Mouse (Mus musculus) cerebellum, postnatal 4 days (tissue): ENCODE data around the gene Serpinb6c.
"Not testable (repeated sequence)": the region's sequence is repeated elsewhere in the genome, so short reads cannot be mapped to it uniquely, and the experiment has no call there.

Source experiments
- DNase-seq, 2 experiments: peaks; one replicate each; pipeline ENCODE4 v3.0.0; 2022; ENCODE audit warnings: low spot score in 2 of 2, mixed read lengths in 1 of 2

Serpinb6c gene

DNA sequence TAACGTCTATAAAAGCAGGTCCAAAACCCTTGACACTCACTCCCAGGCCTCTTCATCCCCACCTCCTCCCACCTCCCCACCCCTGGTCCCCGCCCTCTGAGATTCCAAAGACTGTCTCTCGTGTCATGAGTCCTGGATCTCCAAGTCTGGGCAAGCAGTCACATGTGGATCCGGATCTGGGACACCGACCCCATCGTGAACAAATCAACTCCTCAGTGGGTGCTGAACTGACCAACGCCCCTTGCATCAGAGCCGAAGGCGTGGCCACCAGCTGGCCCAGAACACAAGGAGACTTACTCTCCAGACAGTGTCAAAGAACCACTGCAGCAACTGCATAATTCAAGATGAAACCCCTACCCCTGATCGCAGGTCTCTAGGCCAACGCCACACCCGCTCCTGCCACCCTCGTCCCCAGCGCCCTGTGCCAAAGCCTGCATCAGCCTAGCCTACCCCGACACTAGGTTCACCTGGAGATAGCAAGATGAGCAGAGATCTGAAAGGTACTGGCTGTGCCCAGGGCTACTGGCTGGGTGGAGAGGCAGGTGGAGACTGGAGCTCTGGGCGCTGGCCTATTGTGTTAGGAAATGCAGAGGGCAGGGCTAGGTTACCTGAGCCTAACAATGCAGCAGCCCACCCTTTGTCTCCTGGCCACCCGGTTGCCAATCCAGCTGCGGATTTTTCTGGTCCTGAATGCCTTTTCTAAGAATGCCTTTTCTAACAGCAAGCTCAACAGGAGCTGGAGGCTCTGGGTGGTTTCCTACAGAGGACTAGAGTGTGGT, at the start of gene Serpinb6c:
Gene Serpinb6c, minus strand, starts transcription at position 533 of the 779 bp plus-strand sequence.
- DNase-seq, result no peak

DNA sequence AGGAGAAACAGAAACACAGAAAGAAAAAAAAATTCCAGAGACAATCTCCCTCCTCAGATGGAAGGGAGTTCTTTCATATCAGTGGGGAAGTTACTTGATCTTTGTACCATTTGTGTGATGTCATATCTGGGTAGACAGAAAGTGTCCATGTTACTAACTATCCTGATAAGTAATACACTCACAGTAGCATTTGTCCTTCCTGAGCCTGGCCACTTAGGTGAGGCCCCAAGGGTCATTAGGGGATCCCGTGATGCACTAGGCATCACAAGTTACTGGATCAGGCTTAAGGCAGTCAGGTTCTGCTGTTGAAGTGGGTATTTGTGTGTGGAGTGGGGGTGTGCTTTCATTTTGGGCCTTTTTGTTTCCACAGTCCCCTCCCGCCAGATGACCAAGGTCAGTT, 47.4 kb upstream of the Serpinb6c start:
- DNase-seq, result no peak

DNA sequence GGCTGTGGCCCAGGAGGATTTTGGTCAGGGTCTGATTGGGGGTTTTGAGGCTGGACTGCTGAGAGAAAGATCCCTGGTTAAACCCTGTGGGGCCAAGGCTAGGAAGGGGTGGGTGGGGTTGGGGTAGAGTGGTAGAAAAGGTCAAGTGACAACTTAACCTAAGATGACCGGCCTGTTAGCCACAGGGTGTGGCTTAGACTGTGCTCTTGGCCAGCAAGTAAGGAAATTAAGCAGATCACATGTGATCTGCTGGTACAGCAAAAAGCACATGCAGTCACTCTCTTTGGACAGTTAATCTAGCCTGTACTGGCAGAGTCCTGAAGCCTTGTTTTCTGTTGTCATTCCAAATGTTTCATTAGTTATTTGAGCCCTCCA, 46.6 kb upstream of the Serpinb6c start:
- DNase-seq, result no peak

DNA sequence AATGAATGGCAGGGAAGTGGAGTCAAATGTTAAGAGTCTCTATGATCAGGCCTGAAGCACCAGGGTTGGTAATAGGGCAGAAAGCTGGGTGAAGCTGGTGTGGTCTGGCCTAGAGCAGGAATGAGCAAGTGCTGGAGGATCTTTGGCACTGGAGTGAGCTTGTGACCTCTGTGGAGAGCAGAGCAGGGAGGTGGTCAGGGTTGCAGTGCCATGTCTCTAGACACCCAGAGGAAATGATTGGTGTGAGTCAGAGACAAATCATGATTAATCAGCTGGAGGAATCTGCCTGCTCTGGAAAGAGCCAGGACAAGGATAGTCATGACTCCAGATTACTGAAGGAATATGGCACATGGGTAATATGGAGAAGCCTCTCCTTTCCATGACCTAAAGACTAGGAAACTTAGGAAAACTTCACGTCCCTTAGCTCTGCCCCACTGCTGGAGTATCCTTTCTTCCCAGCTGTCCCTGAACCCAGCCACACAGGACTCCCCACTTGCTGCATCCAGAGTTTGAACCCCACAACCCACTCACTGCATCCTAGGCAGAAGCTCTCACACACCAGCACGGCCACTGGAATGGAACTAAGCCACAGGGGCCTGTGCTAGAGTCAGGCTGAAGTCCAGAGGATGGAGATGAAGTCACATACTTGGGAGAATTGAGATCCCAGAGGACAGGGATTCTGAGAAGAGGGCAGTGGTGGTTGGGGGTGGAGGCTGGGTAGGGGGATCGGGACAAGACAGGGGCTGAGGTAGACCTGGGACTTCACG, 46.0 kb upstream of the Serpinb6c start:
- no peak for DNase-seq

DNA sequence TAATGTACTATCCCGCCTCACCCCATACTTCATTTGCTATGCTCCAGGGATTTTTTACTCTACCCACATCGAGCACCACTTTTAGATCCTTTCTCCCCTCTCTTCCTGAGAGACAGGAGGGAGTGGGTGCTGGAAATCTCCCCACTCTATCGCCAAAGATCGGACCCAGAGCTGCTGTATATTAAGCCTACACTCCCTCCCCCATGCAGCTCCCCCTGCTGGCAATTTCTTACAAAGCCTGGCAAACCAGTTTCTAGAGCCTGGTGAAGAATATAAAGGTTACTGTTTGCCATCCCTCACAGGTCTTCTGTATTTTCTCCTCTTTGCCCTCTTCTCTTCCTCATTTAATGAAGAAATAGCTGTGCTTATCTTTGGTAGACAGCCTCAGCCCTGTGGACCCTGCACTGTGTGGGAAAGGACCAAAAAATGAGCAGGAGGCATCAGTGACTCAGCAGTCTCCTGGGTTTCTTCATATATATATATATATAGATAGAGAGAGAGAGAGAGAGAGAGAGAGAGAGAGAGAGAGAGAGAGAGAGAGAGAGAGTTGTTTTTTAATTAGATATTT, 36.8 kb upstream of the Serpinb6c start:
- no peak for DNase-seq

DNA sequence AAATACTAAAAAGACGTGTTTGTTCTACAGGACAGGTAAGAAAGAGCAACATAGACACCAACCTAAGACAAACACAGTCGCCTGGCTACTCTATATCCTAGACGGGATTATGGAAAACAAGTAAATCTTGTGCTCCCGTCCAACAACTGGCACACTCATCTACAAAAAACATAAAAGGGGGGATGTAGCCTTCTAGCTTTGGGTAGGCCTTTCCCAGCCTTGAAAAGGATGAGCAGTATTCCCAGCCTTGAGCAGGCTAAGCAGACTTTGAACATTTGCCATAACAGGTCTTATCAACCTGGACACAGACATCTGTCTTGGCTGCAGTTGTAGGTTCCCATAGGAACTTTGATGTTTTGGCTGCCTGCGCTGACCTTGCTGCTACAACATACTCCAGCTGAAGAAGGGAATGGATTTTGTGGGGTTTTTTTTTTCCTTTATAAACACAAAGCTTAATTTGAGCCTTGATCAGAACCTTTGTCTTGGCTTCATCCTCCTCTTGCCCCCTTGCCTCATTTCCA, 35.8 kb upstream of the Serpinb6c start:
- no peak for DNase-seq

DNA sequence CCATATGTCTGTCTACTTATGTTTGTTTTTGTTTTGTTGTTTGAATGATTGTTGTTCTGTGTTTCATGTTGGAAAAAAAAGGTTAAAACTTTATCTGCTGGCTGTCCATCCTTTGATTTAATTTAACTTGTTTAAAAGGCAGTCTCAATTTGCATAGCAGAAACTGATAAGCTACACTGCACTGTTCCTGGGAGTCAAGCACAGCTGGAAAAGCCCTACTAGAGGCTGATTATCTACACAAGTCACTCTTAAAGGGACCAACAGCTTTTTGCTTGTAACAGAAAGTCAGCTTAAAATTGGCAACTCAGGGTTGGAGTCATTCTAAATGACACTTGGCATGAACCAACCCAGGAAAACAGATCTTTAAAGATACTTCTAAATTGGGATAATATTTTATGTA, 32.1 kb upstream of the Serpinb6c start:
- DNase-seq, result not testable (repeated sequence)

DNA sequence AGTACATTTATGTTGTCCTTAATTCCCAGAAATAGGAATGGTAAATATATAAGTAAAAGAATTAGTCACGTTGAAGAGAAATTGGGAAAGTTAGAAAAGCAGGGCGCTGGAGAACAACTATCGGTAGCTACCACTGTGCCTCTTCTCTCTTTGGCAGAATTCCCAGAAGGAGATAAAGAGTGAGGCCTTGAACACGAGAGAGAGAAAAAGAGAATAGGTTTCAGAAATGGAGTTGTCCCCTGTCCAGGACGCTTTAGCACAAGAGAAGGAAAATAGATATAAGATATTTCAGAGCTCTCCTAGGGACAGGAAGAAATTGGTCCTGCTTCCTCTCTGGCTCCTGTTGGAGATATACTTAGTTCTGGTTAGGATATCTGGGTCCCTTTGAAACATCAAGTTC, 31.6 kb upstream of the Serpinb6c start:
- no peak for DNase-seq

DNA sequence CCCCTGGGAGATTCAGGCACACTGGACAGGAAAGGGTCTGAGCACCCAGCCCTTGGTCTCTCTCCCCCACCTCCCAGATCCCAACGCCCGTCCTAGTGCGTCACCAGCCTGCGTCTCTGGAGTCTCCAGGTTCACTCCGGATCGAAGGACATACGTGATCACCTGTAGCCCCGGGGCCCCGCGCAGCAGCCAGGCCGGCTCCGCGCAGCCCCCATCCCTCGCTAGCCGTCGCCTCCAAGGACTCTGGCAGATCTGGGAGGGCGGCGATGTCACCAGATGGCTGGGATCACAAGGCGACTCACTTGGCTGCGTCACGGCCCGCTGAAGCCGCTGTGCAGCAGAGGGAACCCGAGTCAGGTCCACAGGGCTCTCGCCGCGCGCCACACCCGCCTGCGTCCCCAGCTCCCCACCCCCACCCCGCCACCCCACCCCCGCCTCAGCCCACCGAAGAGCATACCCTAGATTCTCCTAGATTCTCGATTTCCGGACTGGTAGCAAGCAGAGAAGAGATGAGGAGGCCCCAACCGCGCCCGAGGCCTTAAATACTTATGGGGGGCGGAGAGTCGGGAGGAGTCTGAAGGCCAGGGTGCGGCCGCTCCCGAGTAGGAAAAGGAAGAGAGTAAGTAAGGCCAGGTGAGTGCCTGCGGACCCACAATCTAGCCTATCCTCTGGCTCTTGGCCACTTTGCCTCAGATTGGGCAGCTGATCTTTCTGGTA, 30.1 kb upstream of the Serpinb6c start:
- DNase-seq, result peak; percentile 24 to 48

DNA sequence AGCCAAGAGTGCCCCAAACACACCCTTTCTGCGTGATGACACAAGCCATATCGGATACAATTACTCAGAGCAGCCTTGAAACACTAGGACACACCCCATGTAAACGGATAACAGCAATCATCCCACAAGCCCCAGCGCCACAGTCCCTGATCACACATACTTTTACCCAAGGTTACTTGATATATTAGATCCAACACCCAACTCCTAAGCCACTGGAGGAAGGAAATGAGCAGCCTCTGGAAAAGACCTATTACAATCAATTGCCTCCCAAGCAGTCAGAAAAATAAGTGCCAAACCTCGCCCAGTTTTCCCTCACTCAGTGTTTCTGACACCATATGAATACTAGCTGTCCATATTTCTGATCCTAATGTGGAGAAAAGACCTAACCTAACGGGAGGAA, 29.2 kb upstream of the Serpinb6c start:
- no peak for DNase-seq

DNA sequence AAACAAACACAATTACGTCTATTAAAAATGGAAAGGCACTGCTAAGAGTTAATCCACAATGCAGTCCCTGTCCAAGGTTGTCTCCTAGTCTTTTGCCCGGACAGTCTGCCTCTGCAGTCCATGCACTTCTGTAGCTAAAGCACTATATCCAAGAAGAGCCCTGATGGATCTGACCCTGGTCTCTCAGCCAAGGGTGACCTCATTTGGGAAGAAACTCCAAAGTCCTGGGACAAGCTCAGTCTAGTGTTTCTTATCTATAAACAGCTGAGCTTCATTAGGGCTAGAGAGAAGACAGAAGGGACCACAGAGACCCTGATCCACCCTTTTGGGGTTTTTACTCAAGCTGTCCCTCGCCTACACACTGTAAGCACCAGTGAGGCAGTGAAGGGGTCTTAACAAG, 25.4 kb upstream of the Serpinb6c start:
- DNase-seq, result no peak

DNA sequence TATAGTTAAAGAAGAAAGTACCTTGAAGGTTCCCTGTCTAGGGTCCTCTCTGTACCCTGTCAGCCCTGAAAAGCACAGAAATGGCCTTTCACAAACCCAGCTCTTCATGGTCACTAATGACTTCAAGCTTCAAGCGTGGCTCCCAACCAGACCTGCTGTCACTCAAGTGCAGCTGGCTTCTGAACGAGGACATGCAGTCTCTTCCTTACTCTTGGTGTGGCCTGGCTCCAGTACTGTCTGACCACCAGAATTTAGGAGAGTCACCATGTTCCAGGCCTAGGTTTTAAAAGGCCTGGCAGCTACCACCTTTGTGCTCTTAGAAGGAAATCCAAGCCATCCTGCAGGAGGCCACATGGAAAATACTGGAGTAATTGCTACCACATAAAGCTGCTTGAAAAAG, 24.8 kb upstream of the Serpinb6c start:
- DNase-seq, result no peak

DNA sequence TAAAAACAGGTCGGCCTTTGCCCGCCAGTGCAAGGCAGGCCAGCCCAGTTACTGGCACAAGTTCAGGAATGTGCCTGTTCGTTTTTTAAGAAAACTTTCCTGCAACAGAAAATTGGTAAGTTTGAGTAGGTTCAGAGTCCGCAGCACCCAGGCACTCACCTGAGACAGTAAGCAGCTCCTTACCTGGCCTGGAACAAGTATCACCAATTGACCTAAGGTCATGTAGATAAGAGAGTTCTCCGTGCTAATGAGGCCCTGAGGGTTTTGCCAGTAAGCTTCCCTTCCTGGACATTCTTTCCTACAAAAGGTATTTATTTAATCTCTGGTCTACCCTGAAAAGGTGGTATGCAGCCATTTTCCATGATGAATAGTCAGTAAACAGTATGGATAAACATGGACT, 16.2 kb upstream of the Serpinb6c start:
- no peak for DNase-seq

DNA sequence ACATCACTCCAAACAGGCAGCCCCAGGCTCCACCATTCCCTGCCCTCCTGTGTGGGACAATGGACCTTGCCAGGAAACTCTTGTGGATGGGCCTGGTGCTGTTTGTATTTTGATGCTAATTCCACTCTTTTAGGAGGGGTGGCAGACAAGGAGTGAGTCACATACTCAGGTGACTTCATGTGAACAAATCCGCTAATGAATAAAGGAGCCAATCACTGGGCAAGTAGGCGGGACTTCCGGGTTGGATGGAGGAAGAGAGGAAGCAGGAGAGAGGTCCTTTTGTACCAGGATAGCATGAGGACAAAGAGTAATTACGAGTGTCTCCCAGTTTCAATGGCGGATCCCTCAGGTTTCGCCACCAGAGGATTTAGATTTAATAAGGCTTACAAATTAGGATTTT, 15.5 kb upstream of the Serpinb6c start:
- no peak for DNase-seq

DNA sequence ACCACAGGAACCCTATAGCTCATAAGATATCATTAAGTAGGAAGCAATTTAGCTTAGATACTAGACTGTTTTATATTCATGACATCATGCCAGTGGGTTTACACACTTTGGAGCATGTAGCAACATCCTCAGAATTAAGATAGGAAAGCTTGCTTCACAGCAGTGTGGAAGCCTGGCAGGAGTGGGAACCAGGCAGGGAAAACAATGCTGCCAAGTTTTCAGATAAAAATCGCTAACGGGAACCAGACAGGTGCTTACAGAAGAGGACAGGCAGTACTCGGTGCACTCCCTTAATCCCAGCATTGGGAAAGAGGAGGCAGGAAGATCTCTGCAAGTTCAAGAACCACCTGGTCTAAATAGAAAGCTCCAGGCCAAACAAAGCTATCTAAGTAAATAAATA, 1.3 kb upstream of the Serpinb6c start:
- no peak for DNase-seq

DNA sequence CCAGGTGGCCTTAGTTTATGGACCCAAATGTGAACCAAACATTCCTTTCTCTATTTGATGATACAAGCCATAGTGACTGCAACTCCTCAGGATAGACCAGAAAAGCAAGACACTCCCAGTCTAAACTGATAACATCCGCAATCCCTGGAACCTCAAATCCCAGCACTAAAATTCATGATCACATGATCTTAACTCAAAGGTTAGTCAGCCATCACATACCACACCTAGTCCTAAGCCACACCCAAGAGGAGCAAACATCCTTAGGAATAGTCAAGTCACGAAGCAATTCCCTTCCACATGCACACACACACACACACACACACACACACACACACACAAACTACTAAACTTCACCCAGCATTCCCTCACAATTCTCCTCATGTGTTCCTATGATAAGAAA, 2.2 kb downstream of the Serpinb6c start:
- no peak for DNase-seq

DNA sequence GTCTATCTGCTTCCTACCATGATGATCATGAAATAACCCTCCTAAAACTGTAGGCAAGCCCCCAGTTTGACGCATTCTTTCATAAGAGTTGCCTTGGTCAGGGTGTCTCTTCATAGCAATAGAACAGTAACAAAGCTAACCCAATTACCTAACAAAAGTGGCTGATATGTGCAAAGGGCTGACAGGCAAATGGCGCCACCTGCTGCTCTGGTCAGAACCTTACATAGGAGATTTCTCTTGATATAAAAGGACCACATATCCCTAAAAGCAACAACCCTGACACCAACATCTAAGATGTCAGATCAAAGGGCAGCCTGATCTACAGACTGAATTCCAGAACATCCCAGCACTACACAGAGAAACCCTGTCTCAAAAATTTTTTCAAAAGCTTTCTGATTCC, 11.3 kb downstream of the Serpinb6c start:
- peak in 1 of 2 experiments; percentile 26 for DNase-seq

DNA sequence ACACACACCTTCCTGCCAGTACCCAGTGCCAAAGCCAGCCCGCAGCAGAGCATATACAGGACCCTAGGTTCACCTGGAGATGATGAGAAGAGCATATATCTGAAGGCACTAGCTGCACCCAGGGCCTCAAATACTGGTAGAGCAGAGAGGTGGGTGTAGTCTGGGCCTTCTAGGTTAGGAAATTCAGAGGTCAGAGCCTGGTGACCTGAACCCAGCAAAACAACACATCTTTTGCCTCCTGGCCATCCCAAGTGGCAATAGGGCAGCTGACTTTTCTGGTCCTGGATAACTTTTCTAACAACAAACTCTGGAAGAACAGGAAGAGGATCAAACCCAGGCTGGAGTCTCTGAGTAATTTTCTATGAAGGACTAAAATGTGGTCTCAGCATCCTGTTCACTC, 62.2 kb downstream of the Serpinb6c start, which contains the start of gene Serpinb6e:
Gene Serpinb6e, minus strand, starts transcription at position 101 of the 400 bp plus-strand sequence.
- no peak for DNase-seq

DNA sequence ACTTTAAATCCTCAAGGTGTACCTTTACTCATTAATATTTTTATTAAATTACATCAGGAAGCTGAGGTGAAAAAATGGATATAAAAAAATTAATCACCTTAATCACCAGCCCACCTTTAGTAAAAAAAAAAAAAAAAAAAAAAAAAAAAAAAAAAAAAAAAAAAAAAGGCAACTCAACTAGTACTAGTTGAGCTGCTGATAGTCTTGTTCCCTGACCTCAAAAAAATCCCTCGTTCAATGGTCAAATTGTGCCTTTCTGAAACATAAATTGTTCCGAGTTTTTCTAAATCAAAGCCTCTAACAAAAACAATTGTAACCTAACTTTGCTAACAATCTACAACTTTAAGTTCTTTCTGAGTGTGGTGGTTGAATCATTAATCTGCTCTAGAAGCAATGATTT, 74.8 kb downstream of the Serpinb6c start:
- no peak for DNase-seq
